Comparison of ENCODE assay signal across 9 mouse cellular contexts in genomic region chr13:64100186-64100585, GRCm38 (mm10). TPM values are rescaled to one million over a fixed set of nuclear protein-coding genes. Genes with fewer than 3 reads are reported as not detected.
A peak's percentile ranks its signal among the peaks of the same experiment; 100 is the strongest.
DNase-seq lines count a peak whose midpoint lies in the region; ATAC-seq and TF ChIP-seq lines count a peak whose summit lies in the region.
"Had no signal": no experiment of that assay in that cellular context is flagged by ENCODE, and none has a peak within 500 bp of the region (broad histone marks: within the 10 kb centered on the region; RNA-seq: fewer than 3 reads in every experiment).

No protein-coding gene starts in this region.

- no peak overlapping the region for H3K4me2 ChIP-seq in intestine, embryonic 14.5 days (ENCODE audit: low read length)
- H3K4me2 ChIP-seq in stomach, embryonic 14.5 days (replicated peaks; ENCODE audit: low read depth, low read length): no peak overlapping the region

- H3K27me3 ChIP-seq in intestine, embryonic 14.5 days (replicated peaks; ENCODE audit: control insufficient read depth, insufficient read depth, low read length): no peaks in the 10 kb centered on the region
- no peaks in the 10 kb centered on the region for H3K27me3 ChIP-seq in stomach, embryonic 14.5 days (ENCODE audit: control insufficient read depth, insufficient read depth, low read length)

- ATAC-seq in intestine, embryonic 14.5 days (replicated peaks; ENCODE audit: low FRiP score, low TSS enrichment, low read depth): peak; percentile 32; the same call in 1 of the 2 replicates
- ATAC-seq in stomach, embryonic 14.5 days (ENCODE audit: insufficient number of reproducible peaks, insufficient read depth, low FRiP score, low read depth): 0 out of 2 replicates have a peak, but pooled peaks have one; percentile 57

- H3K9ac ChIP-seq in intestine, embryonic 14.5 days (ENCODE audit: low read length): no peak overlapping the region
- H3K9ac ChIP-seq in stomach, embryonic 14.5 days (replicated peaks; ENCODE audit: low read depth, low read length): no peak overlapping the region

- no peaks in the 10 kb centered on the region for H3K9me3 ChIP-seq in intestine, embryonic 14.5 days (ENCODE audit: control insufficient read depth, low read length)
- H3K9me3 ChIP-seq in stomach, embryonic 14.5 days (ENCODE audit: control insufficient read depth, low read depth, low read length): no peaks in the 10 kb centered on the region

- no peak for TF ChIP-seq CTCF in lung, adult 2 months (IDR thresholded peaks at IDR 0.05; ENCODE audit: insufficient read depth, low read length)

- H3K36me3 ChIP-seq in intestine, embryonic 14.5 days (ENCODE audit: control insufficient read depth, insufficient read depth, low read length): no peaks in the 10 kb centered on the region
- no peaks in the 10 kb centered on the region for H3K36me3 ChIP-seq in stomach, embryonic 14.5 days (ENCODE audit: control insufficient read depth, insufficient read depth, low read length)

- no peak overlapping the region for H3K27ac ChIP-seq in intestine, embryonic 14.5 days (ENCODE audit: low read depth)
- H3K27ac ChIP-seq in stomach, embryonic 14.5 days (ENCODE audit: low read length): no peak overlapping the region

- no peak overlapping the region for H3K4me3 ChIP-seq in intestine, embryonic 14.5 days (ENCODE audit: low read depth, low read length)
- H3K4me3 ChIP-seq in lung, adult 2 months (replicated peaks; ENCODE audit: extremely low read depth, low read depth, low read length): no peak overlapping the region
- H3K4me3 ChIP-seq in stomach, embryonic 14.5 days (ENCODE audit: low read depth, low read length): no peak overlapping the region

- H3K4me1 ChIP-seq in intestine, embryonic 14.5 days (replicated peaks; ENCODE audit: control insufficient read depth, insufficient read depth, low read length): no peaks in the 10 kb centered on the region
- no peaks in the 10 kb centered on the region for H3K4me1 ChIP-seq in lung, adult 2 months (ENCODE audit: control insufficient read depth, insufficient read depth, low read length)
- H3K4me1 ChIP-seq in stomach, embryonic 14.5 days (ENCODE audit: control insufficient read depth, insufficient read depth, low read length): no peaks in the 10 kb centered on the region

- no peak for TF ChIP-seq POLR2A in lung, adult 2 months (IDR thresholded peaks at IDR 0.05; ENCODE audit: borderline replicate concordance, extremely low read depth, low read depth, low read length)

- WGBS in intestine, embryonic 14.5 days: 69% methylated on average over 3 of the region's 3 CpGs
- 65% methylated on average over 3 of the region's 3 CpGs for WGBS in lung, adult 2 months
- WGBS in stomach, embryonic 14.5 days: 67% methylated on average over 3 of the region's 3 CpGs

- DNase-seq in embryo, embryonic 10.5 days (ENCODE audit: low spot score): peak; percentile 73
- no peak for DNase-seq in embryo, embryonic 10 days (ENCODE audit: low spot score)
- peak; percentile 15 for DNase-seq in right cerebral cortex, postnatal 14 days
- no peak for DNase-seq in right cerebral cortex, adult 18-20 months
- DNase-seq in cerebellum, postnatal 10 days: peak; percentile 48 to 63
- DNase-seq in intestine, embryonic 14.5 days (ENCODE audit: low spot score): peak; percentile 72
- peak; percentile 21 for DNase-seq in lung, adult 2 months

RNA-seq across cellular contexts. Expression of gene Hsd17b3, which starts 11.2 kb away (rescaled TPM):
- polyA plus RNA-seq in intestine, embryonic 14.5 days (2014; fragmentation: Nextera tagmentation; extraction: Ambion mirVana): not detected in 2 replicates
- polyA plus RNA-seq in lung, adult 2 months (2012; rRNA removed): not detected in 2 replicates
- polyA plus RNA-seq in stomach, embryonic 14.5 days (2014; fragmentation: Nextera tagmentation; extraction: Ambion mirVana): not detected in 2 replicates
- polyA plus RNA-seq: heart, embryonic 16.5 days had no signal

RNA-seq across cellular contexts. Expression of gene Slc35d2, which starts 29.0 kb away (rescaled TPM):
- 3.3 and 4.8 TPM in 2 replicates for polyA plus RNA-seq in intestine, embryonic 14.5 days (2014; fragmentation: Nextera tagmentation; extraction: Ambion mirVana)
- 5.7 and 6.8 TPM in 2 replicates for polyA plus RNA-seq in lung, adult 2 months (2012; rRNA removed)
- 5.1 and 6.4 TPM in 2 replicates for polyA plus RNA-seq in stomach, embryonic 14.5 days (2014; fragmentation: Nextera tagmentation; extraction: Ambion mirVana)

RNA-seq across cellular contexts. Expression of gene Zfp367, which starts 52.8 kb away (rescaled TPM):
- polyA plus RNA-seq in intestine, embryonic 14.5 days (2014; fragmentation: Nextera tagmentation; extraction: Ambion mirVana): 22.4 and 23.7 TPM in 2 replicates
- polyA plus RNA-seq in lung, adult 2 months (2012; rRNA removed): 7.1 and 10.4 TPM in 2 replicates
- polyA plus RNA-seq in stomach, embryonic 14.5 days (2014; fragmentation: Nextera tagmentation; extraction: Ambion mirVana): 22.1 and 26.1 TPM in 2 replicates

Comparison
In these comparisons a context has a peak if more than half of its experiments do, and no peak if none do; other contexts are left out.
1. DNase-seq: peak in embryo, embryonic 10.5 days (single experiment), right cerebral cortex, postnatal 14 days (single experiment), cerebellum, postnatal 10 days (2 of 2), intestine, embryonic 14.5 days (single experiment) and lung, adult 2 months (single experiment); none in embryo, embryonic 10 days (single experiment) and right cerebral cortex, adult 18-20 months (single experiment).